Mouse (Mus musculus): ENCODE results near the gene Clca3a1.

GRCm38 (mm10) chr3:144688284-144688683 lies 72.5 kb downstream of the Clca3a1 start:
- TF ChIP-seq CTCF (IDR thresholded peaks at IDR 0.05; ENCODE audit: low read depth, low read length) (no peak), POLR2A (IDR thresholded peaks at IDR 0.05; ENCODE audit: insufficient read depth, low read length) (no peak), EP300 (IDR thresholded peaks at IDR 0.05; ENCODE audit: insufficient read depth, low read depth, low read length) (no peak)
